ENCODE assay signal across 14 mouse cellular contexts in genomic region chr5:150328686-150329085, GRCm38 (mm10).
"Had no signal": no experiment of that assay in that cellular context is flagged by ENCODE, and none has a peak within 500 bp of the region (broad histone marks: within the 10 kb centered on the region; RNA-seq: fewer than 3 reads in every experiment).

No protein-coding gene starts in this region.

- H3K4me1 ChIP-seq: midbrain, embryonic 15.5 days had no signal

- H3K27me3 ChIP-seq: limb, embryonic 13.5 days; megakaryocyte, embryonic 14.5 days; midbrain, embryonic 15.5 days; neural tube, embryonic 13.5 days had no signal

- H3K9ac ChIP-seq: limb, embryonic 13.5 days; liver, embryonic 14.5 days; lung, embryonic 14.5 days; midbrain, embryonic 15.5 days; neural tube, embryonic 13.5 days had no signal

- ATAC-seq: midbrain, embryonic 15.5 days had no signal

- H3K27ac ChIP-seq: kidney, postnatal 0 days; limb, embryonic 13.5 days; liver, embryonic 14.5 days; midbrain, embryonic 15.5 days; neural tube, embryonic 13.5 days had no signal

- DNase-seq: kidney, adult 11 months; kidney, adult 9 months; kidney, postnatal 36 days; left cerebral cortex, postnatal 4 days; lung, embryonic 14.5 days; lung, postnatal 10 days; lung, postnatal 4 days; right cerebral cortex, postnatal 14 days had no signal

- H3K4me3 ChIP-seq: limb, embryonic 13.5 days; megakaryocyte, embryonic 14.5 days; midbrain, embryonic 15.5 days; neural tube, embryonic 13.5 days had no signal

- H3K36me3 ChIP-seq: limb, embryonic 13.5 days; midbrain, embryonic 15.5 days had no signal
